Mouse (Mus musculus) liver, embryonic 11.5 days (tissue): ENCODE data around the gene Fam243. TPM values are rescaled to one million over a fixed set of nuclear protein-coding genes. Genes with fewer than 3 reads are reported as not detected.

ENCODE experiments used
- ATAC-seq: fragments of 200-750 bp; cut with Nextera tagmentation; replicated peaks from 2 replicates; pipeline ENCODE4 v1.8.0; 2017; ENCODE audit warnings: moderate number of reproducible peaks, mild to moderate bottlenecking, moderate TSS enrichment, moderate library complexity; ENCODE audit not compliant: low FRiP score
- DNase-seq: peaks from one replicate; pipeline ENCODE4 v3.0.0-alpha.2; 2017; ENCODE audit warnings: low spot score
- H3K27ac ChIP-seq: fragments of 300-500 bp; sonication (generic); 2 replicates; pipeline ENCODE4 v1.5.1; 2014; ENCODE audit warnings: mild to moderate bottlenecking, low read depth, low read length, control low read depth
- H3K27me3 ChIP-seq: fragments of 300-500 bp; sonication (generic); replicated peaks from 2 replicates; pipeline ENCODE4 v1.6.1; 2014; ENCODE audit warnings: low read length, mixed read lengths; ENCODE audit not compliant: control insufficient read depth, insufficient read depth
- H3K36me3 ChIP-seq: fragments of 300-500 bp; sonication (generic); 2 replicates; pipeline ENCODE4 v1.6.1; 2014; ENCODE audit warnings: mild to moderate bottlenecking, low read length, moderate library complexity, mixed read lengths; ENCODE audit not compliant: control insufficient read depth, insufficient read depth
- H3K4me1 ChIP-seq: fragments of 300-500 bp; sonication (generic); replicated peaks from 2 replicates; pipeline ENCODE4 v1.6.1; 2014; ENCODE audit warnings: low read length, mixed read lengths; ENCODE audit not compliant: control insufficient read depth, insufficient read depth
- H3K4me2 ChIP-seq: fragments of 300-500 bp; sonication (generic); 2 replicates; pipeline ENCODE4 v1.6.1; 2014; ENCODE audit warnings: mild to moderate bottlenecking, control low read depth, moderate library complexity
- H3K4me3 ChIP-seq: fragments of 300-500 bp; sonication (generic); 2 replicates; pipeline ENCODE4 v1.5.1; 2014; ENCODE audit warnings: low read depth, low read length, control low read depth
- H3K9ac ChIP-seq: fragments of 300-500 bp; sonication (generic); 2 replicates; pipeline ENCODE4 v1.6.1; 2014; ENCODE audit warnings: low read depth, low read length, control low read depth
- H3K9me3 ChIP-seq: fragments of 300-500 bp; sonication (generic); 2 replicates; pipeline ENCODE4 v1.6.1; 2016; ENCODE audit warnings: low read length, inconsistent platforms, mixed read lengths; ENCODE audit not compliant: control insufficient read depth
- WGBS: fragments of 180-500 bp; shearing (Covaris S2); extraction: QIAGEN DNeasy Blood & Tissue Kit; methylation state at CpG from one replicate; pipeline ENCODE4 v1.1.7; 2014; 5-methylcytosine and 5-hydroxymethylcytosine counted together
- polyA plus RNA-seq: library from polyadenylated mRNA; unstranded; fragments of >200 nt; fragmentation: Nextera tagmentation; extraction: Ambion mirVana; gene quantifications from 2 replicates; pipeline ENCODE4 v1.2.1, GENCODE M21; 2014

Fam243 gene
- polyA plus RNA-seq, 1 experiment from 2014 or later, result not detected

DNA sequence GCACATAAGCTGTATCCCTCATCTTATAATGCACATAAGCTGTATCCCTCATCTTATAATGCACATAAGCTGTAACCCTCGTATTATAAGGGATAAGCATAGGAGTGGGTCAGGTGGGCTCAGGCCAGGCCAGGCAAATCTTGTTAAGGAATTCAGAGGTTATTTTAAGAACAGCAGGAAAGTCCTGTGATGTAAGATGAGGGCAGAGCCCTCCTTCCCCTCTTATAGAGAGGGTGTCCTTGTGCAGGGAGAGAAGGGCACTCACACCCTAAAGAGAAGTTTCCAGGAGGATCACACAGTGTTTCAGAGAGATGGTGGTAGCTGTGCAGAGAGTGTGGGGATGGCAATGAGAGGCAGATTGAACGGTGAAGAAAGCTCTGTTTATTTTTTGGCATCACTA, 25.9 kb downstream of the Fam243 start:
- H3K27me3 ChIP-seq, result peaks cover 5% of the 10 kb centered on the region; the same call in 1 of the 2 replicates
- no peaks in the 10 kb centered on the region for H3K36me3 ChIP-seq
- no peaks in the 10 kb centered on the region for H3K4me1 ChIP-seq
- no peak overlapping the region for H3K4me3 ChIP-seq
- DNase-seq, result no peak
- no peaks in the 10 kb centered on the region for H3K9me3 ChIP-seq
- H3K4me2 ChIP-seq, result no peak overlapping the region
- ATAC-seq, result no peak
- no peak overlapping the region for H3K27ac ChIP-seq
- 57% methylated on average over 2 of the region's 2 CpGs for WGBS
- no peak overlapping the region for H3K9ac ChIP-seq

DNA sequence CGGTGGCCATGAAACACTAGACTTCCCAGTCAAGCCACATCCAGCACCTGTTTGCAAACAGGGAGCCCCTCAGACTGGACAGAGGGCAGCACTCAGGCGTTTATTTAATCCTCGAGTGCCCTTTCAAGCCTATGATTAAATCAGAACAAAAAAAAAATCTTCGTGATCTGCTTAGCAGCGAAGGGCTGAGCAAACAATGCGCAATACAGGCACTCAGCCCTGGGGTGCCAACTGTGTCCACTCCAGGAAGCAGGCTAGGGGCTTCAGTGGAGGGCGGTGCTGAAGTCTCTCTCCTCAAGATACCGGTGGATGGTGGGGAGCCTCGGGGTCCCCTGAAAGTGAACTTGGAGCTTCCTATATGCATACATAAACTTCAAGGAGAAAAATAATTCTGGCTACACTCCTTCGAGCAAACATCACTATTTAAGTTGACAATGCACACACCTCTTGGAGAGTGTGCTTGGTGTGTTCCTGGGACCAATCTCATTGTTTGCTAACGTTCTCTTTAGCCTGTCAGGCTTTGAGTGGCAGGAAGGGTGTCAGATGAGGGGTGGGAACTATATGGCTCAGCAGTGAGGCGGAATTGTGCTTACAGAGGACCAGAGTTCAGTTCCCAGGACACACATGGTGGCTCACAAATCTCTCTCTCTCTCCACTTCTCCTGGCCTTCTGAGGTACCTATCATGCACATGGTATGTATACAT, 26.8 kb downstream of the Fam243 start:
- ATAC-seq (no peak), DNase-seq (no peak)
- 61% methylated on average over 12 of the region's 12 CpGs for WGBS
- Histone ChIP-seq H3K27ac (no peak overlapping the region), H3K36me3 (no peaks in the 10 kb centered on the region), H3K9ac (no peak overlapping the region), H3K27me3 (peaks cover 5% of the 10 kb centered on the region; the same call in 1 of the 2 replicates), H3K9me3 (no peaks in the 10 kb centered on the region), H3K4me1 (no peaks in the 10 kb centered on the region), H3K4me3 (no peak overlapping the region), H3K4me2 (no peak overlapping the region)

DNA sequence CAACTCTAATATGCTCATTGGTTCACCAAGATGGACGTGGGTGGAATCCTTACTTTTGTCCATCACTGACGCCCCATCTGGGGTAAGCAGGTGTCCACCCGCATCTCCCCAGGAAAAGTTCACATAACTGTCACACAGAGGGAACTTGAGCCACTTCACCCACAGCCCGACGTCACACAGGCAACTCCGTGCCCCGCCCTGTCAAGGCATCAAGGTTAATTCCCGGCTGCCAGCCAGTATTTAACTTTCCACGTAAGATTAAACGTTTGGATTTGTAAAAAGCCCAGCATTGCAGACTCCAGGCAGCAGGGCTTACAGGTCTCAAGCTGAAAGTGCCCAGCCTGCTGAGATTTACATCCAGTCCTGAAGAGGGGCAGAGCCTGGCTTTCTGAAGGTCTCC, 29.1 kb downstream of the Fam243 start, which contains the start of gene Kcne2:
TSS of gene Kcne2 (plus strand) at position 289 of the 400 bp plus-strand sequence.
- DNase-seq (no peak), ATAC-seq (no peak)
- H3K36me3 ChIP-seq, result no peaks in the 10 kb centered on the region
- no peaks in the 10 kb centered on the region for H3K9me3 ChIP-seq
- no peak within 1 kb of the TSS for H3K4me3 ChIP-seq
- H3K9ac ChIP-seq, result no peak within 1 kb of the TSS
- no peak within 1 kb of the TSS for H3K27ac ChIP-seq
- WGBS, result 66% methylated on average over 10 of the region's 10 CpGs
- H3K27me3 ChIP-seq, result peaks cover 5% of the 10 kb centered on the region; the same call in 1 of the 2 replicates
- H3K4me2 ChIP-seq, result no peak within 1 kb of the TSS
- H3K4me1 ChIP-seq, result no peaks in the 10 kb centered on the region

DNA sequence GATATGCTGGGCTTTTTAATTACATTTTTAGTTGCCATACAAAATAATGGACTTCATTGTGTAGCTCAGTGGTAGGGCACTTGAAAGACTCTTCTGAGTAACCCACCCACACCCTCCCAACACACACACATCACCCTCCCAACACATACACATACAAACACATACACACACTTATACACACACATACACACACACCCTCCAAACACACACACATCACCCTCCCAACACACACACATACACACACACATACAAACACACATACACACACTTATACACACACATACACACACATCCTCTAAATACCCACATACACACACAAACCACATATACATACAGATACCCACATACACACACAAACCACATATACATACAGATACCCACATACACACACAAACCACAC, 31.2 kb downstream of the Fam243 start:
- Histone ChIP-seq H3K4me3 (no peak overlapping the region), H3K9ac (no peak overlapping the region), H3K4me1 (no peaks in the 10 kb centered on the region), H3K4me2 (no peak overlapping the region), H3K9me3 (no peaks in the 10 kb centered on the region), H3K36me3 (no peaks in the 10 kb centered on the region), H3K27ac (no peak overlapping the region), H3K27me3 (peaks cover 5% of the 10 kb centered on the region; the same call in 1 of the 2 replicates)
- no peak for ATAC-seq
- no peak for DNase-seq

DNA sequence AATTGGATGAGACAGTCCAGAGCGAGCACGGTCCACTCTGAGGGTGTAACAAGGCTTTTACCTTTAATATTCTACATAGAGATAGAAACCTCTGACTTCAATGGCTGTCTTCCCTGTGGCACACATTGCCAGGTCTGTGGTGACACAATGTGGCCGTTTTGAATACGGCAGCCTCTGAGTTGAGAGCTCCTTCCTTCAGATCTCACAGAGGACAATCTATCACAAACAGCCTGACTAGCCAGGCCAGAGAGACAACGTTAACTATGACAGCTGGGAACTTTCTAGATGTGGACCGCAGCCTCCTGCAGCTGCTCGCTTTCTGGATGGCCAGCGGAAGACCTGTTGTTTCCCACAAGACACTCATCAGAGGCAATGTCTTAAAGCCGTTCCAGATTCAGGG, 32.5 kb downstream of the Fam243 start:
- DNase-seq (no peak), ATAC-seq (no peak)
- Histone ChIP-seq H3K36me3 (no peaks in the 10 kb centered on the region), H3K4me3 (no peak overlapping the region), H3K27me3 (peaks cover 5% of the 10 kb centered on the region; the same call in 1 of the 2 replicates), H3K27ac (no peak overlapping the region), H3K4me2 (no peak overlapping the region), H3K4me1 (no peaks in the 10 kb centered on the region), H3K9ac (no peak overlapping the region), H3K9me3 (no peaks in the 10 kb centered on the region)
- 82% methylated on average over 9 of the region's 9 CpGs for WGBS

DNA sequence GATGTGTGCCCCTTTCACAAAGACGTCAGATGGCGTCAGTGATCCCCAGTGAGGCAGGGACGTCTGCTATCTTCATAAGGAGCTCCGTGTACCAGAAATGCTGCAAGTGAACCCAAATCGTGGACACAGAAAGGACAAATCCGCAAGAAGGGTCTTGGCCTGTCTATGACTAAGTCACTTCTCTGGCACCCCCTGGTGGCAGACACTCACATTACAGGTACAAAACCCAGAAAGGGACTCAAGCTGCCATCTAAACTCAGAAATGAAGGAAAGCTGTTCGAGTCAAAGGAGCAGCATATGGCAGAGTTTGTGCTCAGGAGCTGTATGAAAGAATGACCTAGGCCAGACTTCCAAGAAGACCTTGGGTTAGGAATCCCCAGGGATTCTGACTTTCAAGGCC, 34.6 kb downstream of the Fam243 start:
- peaks cover under 1% of the 10 kb centered on the region; the same call in 1 of the 2 replicates for H3K27me3 ChIP-seq
- H3K9me3 ChIP-seq, result no peaks in the 10 kb centered on the region
- no peak overlapping the region for H3K4me3 ChIP-seq
- no peak overlapping the region for H3K4me2 ChIP-seq
- no peaks in the 10 kb centered on the region for H3K4me1 ChIP-seq
- WGBS, result 10% methylated on average over 7 of the region's 7 CpGs
- H3K27ac ChIP-seq, result no peak overlapping the region
- no peaks in the 10 kb centered on the region for H3K36me3 ChIP-seq
- DNase-seq, result peak; percentile 73
- no peak overlapping the region for H3K9ac ChIP-seq
- no peak for ATAC-seq

DNA sequence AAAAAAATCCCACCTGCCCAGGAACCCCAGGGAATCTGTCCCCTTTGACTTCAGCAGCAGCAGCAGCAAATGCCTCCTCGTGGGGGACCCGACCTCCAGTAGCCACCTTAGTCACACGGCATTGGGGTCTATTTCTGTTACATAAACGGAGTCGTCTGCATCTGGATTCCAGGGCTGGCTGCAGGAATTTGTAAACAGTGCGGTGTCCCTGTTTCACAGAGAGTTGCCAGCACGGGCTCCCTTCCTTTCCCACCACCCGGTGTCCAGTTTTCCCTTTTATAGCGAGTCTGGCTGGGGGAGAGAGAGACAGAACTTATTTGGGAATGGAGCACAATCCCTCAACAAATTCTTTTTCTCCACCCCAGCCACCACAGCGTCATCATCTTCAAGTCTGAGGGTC, 36.2 kb downstream of the Fam243 start:
- ATAC-seq, result no peak
- Histone ChIP-seq H3K27ac (no peak overlapping the region), H3K9ac (no peak overlapping the region), H3K36me3 (no peaks in the 10 kb centered on the region), H3K27me3 (no peaks in the 10 kb centered on the region; the same call in 1 of the 2 replicates), H3K9me3 (no peaks in the 10 kb centered on the region), H3K4me2 (no peak overlapping the region), H3K4me3 (no peak overlapping the region), H3K4me1 (no peaks in the 10 kb centered on the region)
- 47% methylated on average over 10 of the region's 10 CpGs for WGBS
- no peak for DNase-seq

DNA sequence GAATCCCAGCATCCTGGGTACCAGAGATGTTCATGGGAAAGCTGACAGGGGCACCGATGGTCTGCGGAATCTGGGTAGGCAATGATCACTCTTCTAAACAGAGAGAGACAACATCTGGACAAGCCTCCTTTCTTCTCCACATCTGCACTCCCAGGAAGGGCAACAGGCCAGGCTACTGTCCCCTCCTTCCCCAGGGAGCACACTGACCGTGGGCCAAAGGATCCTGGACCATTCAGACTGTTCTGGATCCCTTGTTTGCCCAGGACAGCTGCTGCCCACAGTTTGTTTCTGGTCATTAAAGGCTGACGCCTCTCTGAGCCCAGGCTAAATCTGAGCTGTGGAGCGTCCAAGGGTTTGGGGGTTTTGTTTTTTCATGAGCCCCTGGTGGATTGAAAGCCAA, 38.6 kb downstream of the Fam243 start:
- Histone ChIP-seq H3K36me3 (no peaks in the 10 kb centered on the region), H3K27me3 (no peaks in the 10 kb centered on the region; the same call in 1 of the 2 replicates), H3K4me1 (no peaks in the 10 kb centered on the region), H3K4me3 (no peak overlapping the region), H3K27ac (no peak overlapping the region), H3K9ac (no peak overlapping the region), H3K9me3 (no peaks in the 10 kb centered on the region), H3K4me2 (no peak overlapping the region)
- no peak for ATAC-seq
- 78% methylated on average over 5 of the region's 5 CpGs for WGBS
- no peak for DNase-seq

DNA sequence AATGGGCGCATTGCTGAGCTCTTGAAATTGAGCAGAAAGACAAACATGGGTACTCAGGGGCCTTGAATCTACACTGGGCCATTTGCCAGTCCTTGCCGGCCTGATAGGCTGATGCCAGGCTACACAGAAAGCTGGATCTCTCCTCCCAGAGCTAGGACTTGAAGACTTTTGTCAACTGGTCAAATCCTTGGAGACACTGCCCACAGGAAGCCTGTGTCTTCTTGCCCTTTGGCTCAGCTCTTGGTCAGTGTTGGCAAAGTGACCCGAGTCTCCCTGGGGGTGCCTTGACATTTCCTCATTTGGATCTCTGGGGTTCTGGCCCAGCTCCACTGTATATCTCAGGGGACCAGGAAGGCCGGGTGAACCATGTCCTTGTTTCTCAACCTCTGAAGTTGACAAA, 45.7 kb downstream of the Fam243 start:
- H3K36me3 ChIP-seq, result no peaks in the 10 kb centered on the region
- no peak overlapping the region for H3K4me3 ChIP-seq
- DNase-seq (no peak), ATAC-seq (no peak)
- H3K4me2 ChIP-seq, result no peak overlapping the region
- H3K9ac ChIP-seq, result no peak overlapping the region
- H3K4me1 ChIP-seq, result no peaks in the 10 kb centered on the region
- WGBS, result 79% methylated on average over 4 of the region's 4 CpGs
- no peaks in the 10 kb centered on the region for H3K27me3 ChIP-seq
- H3K9me3 ChIP-seq, result no peaks in the 10 kb centered on the region
- no peak overlapping the region for H3K27ac ChIP-seq
